Mouse (Mus musculus) fat pad, adult 2 months (tissue): ENCODE measurements at regions not wholly inside any gene's neighbourhood (a gene's known extent, or its start where the extent isn't known, plus 50 kb on each side); places are given as distances from the start of the nearest gene placed in this dataset.

Experiments used
- DNase-seq: peaks from one replicate; pipeline ENCODE4 v3.0.0-alpha.2; 2011; ENCODE audit warnings: low read depth, low spot score; ENCODE audit errors: extremely low read depth

DNA sequence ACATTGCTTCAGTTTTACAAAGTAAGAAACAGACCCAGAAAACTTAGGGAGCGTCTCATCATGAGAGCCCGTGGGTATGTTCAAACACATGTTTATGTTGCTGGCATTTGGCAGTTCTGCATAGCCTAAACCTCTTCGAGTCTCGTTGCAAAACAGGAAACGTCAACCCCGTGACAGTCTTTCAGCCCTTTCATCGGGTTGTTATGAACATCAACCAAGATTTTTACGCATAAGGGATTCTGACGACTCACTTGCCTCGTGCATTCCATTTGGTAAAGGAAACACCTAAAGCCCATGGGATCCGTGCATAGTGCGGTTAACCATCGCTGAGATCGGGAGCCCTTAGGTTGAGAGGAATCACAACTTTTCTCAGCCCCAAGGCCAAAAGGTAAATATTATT, 115.7 kb downstream of the Gpam start:
- no peak for DNase-seq

DNA sequence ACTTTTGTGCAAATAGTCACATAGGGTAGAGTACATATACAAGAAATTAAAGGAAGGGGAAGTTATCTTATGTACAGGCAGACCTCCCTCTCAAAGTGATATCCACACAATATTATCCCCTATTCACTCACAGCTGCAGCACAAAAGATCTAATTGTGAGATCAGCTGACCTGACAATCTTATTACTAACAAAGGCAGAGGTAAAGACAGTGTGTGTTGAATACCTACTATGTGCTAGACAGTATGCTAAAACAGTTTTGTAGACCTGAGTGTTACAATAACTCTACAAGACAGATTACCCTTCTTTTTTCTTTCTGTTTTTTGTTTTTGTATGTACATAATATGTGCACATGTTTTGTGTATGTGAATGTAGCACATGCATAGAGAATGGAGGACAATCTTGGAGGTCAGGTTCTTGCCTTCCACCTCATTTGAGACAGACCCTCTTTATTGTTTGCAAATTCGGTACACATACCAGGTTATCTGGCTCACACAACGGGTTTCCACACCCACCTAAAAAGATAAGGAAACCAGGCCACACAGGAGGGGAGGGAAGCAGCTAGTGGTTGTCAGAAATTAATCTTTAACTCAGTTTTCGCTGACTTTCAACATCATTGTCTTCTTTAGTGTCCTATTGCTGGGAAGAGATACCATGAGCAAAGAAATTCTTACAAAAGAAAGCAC, 118.4 kb downstream of the Gpam start:
- no peak for DNase-seq

DNA sequence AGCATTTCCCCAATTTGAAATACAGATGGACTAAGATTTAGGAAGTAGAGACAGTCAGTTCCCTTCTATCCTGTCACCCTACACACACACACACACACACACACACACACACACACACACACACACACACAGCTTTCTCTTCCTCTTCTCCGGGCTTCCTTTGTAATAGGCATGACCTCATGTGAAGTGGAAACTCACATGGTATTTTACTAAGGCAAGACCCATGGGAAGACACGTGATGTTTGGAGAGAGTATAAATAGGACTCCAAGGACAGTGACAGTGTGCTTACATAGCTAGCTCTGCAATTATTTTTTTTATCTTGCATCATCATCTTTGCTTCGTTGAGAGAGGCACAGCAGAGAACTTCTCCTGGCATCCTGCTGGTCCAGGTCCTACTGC, 137.1 kb downstream of the Gpam start:
- no peak for DNase-seq

DNA sequence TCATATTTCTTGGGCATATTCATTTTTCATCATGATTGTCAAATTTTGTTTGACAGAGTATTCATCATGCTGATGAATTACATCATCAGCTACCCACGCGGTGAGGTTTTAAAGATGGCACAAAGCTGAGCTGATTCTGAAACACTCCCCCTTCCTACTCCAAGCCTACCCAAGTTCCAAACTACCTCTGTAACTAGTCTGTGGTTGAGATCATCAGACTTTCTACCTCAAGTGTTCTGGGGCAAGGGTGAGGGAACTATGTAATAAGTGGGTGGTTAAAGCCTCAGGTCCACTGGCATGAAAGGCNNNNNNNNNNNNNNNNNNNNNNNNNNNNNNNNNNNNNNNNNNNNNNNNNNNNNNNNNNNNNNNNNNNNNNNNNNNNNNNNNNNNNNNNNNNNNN, 142.5 kb downstream of the Gpam start:
- peak; percentile 71 for DNase-seq

DNA sequence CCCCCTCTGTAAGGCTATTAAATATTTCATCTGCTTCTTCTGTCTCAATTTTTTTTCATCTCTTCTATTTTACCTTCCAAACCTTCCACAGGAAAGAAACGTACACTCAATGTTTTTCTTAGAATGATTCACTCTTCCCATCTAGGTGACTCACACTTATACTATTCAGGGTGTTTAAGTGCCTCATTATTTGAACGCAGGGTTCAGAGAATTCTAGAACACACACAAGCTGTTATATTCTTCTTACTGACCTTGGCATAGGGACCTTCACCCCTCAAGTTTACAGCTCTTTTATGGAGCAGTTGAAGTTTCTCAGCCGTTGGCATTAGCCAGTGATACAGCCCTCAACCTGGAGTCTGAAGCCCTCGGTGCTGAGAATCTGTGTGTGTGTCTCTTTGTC, 144.2 kb downstream of the Gpam start:
- no peak for DNase-seq

DNA sequence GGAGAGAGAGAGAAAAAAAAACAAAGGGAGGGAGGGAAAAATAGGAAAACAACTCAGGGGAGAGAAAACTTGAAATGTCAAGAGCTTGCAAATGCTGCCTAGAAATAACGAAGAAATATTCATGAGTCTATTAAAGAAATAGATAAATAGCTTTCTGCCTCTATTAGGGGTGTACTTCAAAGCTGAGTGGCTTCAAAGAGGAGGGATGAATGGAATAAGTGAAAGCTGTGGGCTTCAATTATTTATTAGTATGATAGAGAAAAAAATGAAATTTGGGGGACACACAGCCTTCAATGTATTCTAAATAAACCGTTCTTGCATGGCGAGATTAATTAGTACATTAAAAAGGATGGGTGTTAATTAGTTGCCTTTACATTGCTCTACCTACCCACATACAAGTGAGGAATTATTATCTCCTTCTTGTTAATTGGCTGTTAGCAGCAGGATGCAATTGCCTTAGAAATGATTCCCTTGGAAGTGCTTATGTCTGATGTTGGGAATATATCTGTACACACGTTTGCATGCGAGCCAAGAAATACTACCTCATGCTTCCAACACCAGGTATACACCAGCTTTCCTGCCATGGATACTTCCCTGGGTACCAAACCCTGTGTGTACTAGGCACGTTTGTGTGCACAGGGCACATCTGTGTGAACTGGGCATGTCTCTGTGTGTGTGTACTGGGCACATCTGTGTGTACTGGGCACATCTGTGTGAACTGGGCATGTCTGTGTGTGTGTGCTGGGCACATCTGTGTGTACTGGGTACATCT, 155.4 kb downstream of the Gpam start:
- no peak for DNase-seq

DNA sequence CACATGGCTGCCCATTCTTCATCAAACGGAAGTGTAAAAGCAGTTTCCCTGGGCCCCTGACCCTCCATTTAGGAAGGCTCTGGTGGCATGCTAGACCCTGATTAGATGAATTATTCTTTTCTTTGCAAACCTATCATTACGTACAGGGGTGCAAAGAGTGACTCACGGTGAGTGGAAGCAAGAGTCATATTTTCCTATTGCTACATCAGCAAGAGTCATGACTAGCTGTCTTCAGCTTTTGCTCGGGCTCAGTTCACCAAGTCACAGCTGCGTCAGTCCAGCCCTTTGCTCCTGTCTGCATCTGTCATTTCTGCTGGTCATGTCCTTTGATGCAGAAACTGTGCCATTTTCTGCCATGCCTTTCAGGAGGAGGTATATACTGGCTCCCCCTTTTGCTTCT, 168.7 kb downstream of the Gpam start:
- DNase-seq, result no peak

DNA sequence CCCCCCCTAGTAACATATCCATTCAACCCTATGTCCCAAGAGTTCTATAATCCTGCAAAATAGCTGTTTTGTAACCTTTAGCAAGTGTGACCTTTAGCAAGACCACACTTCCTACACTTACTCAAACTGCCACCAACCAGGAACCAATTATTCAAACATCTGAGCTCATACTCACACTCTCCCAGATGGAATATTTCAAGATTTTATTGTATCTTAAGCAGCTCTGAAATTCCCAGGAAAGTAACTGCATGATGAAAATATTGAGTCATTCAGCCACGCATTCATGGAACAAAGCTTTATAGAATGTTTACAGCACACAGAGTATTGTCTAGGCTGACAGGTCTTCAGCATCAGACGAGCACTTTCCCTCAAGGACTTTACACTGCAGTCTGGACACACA, 171.9 kb downstream of the Gpam start:
- no peak for DNase-seq

DNA sequence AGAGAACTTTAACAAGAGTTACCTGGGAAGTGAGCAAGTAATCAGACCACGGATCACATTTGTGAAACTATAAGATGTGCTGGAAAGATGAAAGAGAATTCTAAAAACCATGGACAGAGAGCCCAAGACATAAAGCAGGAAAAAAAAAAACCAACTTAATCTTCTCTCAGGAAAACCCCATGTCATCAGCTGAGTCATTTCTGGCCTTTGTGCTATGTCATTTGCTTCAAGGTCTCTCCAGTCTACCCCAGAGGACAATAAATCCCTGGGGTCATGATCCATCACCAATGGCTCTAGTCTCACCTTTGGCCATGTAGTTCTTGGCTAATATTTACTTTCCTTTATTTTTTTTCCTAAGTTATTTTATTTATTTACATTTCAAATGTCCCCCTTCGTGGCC, 174.5 kb downstream of the Gpam start:
- no peak for DNase-seq

DNA sequence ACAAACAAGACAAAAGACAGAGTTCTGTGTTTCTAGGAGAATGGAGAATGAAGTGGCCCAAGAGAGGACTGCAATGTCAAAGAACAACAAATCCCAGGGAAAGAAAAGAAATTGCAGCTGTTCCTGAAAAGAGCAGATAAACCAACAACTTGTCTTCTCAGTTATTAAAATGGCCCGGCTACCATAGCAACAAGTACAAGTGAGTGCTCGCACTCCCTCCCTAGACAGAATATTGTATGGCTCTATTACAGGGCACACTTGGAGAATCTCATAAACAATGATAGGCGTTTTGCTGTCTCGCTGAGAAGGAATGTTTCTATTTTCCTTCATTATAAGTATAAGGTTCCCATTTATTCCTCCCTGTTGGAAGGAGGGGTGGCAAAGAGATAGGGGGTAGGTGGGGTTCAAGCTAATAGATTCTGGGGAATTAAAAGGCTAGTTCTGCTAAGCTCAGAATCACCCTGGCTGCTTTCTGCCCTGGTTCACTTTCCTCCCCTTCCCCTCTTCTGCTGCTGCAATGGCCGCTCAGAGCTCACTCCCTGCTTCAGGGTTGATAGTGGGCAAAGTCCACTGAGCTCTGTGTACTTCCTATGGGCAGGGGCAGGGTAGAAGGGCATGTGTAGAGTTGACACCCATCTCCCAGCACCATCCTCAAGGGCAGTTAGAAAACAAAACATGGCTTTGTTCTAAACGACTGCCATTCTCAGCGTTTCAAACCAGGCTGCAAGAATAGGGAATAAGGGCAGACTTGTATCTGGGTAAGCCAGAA, 178.5 kb downstream of the Gpam start:
- no peak for DNase-seq

DNA sequence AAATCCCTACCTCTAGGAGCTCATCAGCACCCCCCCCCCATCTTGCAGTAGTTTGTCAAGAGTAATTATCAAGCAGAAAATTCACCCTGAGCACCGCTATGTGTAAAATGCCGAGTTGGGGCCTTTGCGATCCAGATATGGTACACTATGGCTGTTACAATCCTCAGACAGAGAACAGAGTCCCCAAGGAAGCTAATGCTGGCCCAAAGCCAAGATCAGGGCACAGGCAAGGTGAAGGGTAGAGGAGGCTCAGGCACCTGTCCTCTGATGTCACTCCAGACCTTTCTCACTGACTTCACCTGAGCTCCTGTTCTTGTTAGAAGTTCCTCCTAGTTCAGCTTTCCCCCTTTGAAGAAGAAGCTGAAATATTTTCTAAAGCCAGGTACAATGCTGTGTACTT, 179.5 kb downstream of the Gpam start:
- no peak for DNase-seq

DNA sequence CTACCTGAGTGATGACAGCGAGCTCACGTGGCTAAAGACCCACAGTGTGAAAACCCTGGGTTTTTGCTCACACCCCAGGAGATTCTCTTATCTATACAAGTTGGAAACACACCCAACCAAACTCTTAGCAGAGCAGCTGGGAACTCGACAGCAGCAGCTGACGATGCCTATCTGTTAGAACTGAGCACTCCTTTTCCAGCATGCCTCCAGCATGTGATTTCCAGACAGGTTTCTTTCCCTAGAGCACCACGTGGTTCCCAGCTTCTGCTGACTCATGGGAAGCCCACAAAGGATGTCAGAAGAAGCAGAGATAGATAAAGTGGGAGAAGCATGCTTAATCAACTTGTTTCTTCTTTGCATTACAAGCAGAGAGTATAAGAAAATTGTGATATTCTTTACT, 194.5 kb downstream of the Gpam start:
- no peak for DNase-seq

DNA sequence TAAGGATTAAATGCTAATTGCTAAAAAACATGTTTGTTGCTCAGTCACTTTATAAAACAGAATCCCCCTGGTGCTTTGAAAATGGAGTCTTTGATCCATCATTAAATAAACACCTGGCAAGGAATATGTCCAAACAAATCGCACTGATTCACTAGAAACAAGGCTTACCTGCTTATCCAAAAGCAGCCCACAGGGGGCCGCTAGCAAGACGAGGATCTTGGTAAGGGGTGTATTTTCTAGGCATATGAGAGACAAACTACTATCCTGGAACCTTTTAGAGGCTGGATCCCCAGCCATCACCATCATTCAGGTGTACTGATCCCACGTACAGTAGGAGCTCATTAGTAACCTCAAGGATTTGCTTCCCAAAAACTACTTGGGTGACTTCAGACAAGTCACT, 201.2 kb downstream of the Gpam start:
- DNase-seq, result no peak

DNA sequence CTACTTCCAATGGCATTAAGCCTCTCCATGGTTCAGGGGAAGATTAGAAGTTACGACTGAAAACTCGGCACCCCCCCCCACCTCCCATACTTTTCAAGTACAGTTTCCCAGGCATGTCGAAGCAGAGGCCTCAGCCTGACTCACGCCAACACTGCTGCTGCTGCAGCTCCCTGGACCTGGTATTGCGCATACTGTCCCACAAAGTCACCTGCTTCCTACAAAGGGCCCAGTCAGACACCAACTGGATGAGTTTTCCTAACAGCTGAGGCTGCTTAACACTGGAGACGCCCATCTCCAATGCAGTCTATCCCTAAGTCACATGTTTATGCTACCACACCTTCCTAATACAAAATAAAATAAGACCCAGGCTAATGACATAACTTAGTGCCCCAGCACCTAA, 207.4 kb downstream of the Gpam start:
- no peak for DNase-seq

DNA sequence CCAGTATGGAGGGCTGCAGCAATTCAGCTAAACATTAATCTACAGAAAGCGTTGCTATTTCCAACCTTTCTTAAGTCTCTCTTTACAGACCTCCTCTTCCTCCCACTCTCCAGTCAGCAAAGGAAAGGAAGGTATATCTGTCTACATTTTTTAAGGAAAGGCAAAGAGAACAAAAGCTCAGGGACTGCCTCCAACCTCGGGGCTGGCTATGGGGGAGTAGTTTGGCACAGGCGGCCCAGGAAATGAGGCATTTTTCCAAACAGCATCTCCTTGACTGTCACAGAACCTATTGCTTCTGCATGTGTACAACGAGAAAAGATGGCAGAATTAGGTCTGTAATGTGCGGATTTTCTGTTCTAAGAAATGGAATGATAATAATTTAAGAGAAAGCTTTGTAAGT, 233.4 kb downstream of the Gpam start:
- DNase-seq, result no peak

DNA sequence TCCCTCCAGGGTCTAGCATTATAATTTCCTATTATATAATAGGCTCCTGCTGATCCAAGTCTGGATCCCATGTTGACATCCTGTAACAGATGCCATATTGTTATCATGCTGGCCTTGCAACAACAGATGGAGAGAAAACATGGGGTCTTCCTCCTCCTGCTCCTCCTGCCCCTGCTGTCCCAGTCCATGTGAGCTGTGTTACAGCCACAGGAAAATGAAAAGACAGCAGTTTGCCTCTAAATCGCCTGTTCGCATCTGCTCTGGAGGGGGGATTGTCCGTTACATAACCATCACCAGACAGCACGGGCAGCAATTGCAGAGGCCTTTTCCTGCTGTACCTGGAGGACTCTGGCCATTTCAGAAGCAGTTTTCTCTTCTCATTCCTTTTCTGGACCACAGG, 260.0 kb downstream of the Gpam start:
- DNase-seq, result no peak

DNA sequence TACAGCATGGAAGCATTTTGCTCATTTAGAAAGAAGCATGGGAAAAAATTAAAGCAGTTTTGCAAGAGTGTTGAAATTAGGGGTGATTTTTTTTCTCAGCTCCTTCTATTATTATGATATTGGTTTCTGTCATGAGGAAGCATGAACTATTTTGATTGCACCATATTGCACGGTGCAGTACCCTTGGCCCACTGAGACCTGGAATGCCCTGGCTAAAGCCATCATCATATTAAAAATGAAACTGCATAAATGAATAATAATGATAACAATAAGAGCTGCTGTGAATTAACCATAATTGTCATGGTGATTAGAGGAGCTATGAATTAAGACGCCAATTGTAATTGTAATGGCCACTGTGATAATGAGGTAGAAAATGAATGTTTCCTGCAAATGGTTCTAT, 271.8 kb downstream of the Gpam start:
- no peak for DNase-seq

DNA sequence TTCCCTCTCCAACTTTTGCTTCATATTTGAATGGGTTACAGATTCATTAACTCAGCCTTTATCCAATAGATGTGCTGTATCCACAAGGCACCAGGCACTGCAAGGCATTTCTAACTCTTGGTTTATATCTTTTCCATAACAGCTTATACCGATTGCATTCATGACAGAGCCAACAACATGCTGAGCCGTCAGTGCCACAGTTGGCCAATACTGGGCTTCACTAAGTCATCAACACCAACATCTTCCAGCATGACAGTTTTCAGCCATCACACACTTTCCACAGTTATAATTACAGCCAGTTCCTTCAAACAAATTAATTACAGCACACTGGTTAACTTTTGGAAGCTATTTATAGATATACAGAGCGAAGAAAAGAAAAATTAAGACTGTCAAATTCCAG, 288.8 kb downstream of the Gpam start:
- no peak for DNase-seq

DNA sequence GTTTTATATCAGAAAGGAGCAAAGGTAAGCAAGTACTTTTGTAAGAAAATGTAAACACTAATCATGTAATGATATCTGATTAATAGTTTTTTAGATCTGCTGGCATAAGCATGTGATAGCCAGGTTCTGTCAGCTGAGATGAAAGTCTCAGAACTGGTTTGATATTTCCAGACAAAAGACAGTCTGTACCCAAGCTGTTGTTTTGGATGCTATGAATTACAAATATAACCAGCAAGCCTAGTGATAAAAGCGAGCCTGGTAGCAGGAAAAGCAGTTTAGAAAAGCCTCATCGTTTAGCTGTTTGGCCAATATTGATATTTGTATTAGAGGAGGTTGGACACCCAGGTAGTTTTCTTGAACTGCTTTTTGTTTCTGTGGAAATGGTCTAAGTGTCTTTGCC, 290.6 kb downstream of the Gpam start:
- DNase-seq, result no peak

DNA sequence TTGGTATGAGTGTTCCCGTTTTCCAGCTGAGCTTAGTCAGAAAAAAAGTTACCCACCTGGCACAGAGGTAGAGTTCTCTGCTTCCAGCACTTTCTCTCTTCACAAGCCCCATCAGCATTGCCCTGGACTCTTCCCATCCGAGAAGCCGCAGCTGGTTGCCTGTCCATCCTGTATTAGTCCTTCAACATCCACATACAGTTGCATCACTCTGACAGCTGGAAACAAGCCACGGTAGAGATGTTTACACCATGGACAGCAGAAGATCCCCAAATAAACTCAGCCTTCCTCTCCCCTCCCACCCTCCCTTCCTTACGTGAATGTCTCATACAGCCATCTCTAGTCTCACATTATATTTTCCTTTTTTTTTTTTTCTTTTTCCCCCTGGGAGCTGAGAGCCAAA, 304.9 kb downstream of the Gpam start:
- DNase-seq, result no peak

DNA sequence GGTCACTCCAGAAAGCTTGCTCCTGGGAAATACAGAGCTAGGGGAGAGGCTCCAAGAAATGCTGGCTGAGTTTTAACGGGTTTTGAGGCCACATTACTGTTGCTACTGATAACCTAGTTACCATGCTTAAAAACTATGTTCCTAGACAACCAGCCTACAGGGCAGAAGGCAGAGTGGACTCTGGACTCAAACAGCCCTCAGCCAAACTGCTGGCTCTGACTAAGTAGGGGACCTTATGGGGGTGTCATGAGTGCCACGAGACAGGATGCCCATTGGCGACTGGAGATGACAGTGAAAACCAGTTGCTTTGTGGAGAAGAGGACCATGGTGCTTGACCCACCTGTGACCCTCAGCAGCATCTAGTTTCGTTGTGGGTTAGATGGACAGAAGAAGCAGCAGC, 306.5 kb downstream of the Gpam start:
- DNase-seq, result no peak

DNA sequence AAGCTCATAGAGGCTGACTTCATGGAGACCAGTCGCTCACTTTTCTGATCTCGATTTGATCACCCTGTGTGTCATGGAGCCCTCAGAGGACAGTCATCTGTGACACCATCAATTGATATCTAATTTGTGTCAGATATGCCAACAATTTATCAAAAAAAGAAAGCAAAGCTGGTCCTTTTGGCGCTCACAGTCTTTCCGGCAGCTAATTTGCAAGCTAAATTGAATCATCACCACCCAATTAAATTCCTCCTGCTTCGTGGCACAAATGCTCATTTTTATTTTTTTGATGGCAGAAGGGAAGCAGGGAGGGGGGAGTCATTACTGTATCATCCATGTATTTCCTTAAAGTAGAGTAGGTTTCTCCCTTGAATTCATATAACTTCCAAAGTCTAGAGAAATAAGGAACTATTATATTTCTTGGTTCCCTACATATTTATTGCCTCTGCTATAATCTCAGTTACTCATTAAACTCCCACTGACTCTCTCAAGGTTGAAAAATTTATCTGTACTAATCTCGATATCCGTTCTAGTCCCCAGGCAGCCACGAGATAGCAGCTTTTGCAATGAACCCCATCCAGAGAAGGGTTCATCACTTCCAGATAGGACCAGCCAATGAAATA, 325.8 kb downstream of the Gpam start:
- DNase-seq, result no peak
